Mouse (Mus musculus) testis, adult 2 months (tissue): ENCODE results near the gene Ckm.

Experiments
- CTCF ChIP-seq: fragments of 200-500 bp; IDR thresholded peaks from 2 replicates; pipeline ENCODE4 v1.5.1; 2012; ENCODE audit warnings: low read depth, mild to moderate bottlenecking, inconsistent platforms, low read length, moderate library complexity; ENCODE audit not compliant: control insufficient read depth, insufficient read depth, insufficient replicate concordance
- POLR2A ChIP-seq: fragments of 200-500 bp; IDR thresholded peaks from 2 replicates; pipeline ENCODE4 v1.6.1; 2012; ENCODE audit warnings: low read depth, mild to moderate bottlenecking, inconsistent platforms, low read length, moderate library complexity; ENCODE audit not compliant: control insufficient read depth

DNA sequence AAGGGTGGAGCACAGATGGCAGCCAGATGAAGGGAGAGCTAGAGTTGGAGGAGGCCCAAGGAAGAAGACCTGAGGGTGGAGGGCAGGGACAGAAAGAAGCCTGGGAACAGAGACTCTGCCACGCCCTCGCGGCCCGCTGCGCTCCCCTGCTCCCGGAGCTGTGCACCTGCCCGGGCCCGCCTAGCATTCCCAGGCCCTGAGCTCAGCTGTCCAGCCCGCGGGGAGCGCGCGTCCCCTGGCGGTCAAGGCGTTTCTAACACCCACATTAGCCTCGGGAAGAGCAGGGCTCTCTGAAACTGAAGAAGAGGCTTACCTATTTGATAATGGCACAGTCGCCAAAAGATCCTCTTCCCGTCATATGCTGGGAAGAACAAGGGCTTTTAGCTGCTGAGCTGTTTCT lies 40.7 kb upstream of the Ckm start:
- TF ChIP-seq CTCF (peak; percentile 90), POLR2A (no peak)
